Mouse (Mus musculus) intestine, embryonic 14.5 days (tissue): Measurements from ENCODE around the gene Col24a1. TPM values are rescaled to one million over a fixed set of nuclear protein-coding genes. Genes with fewer than 3 reads are reported as not detected.

ENCODE experiments used
- ATAC-seq: fragments of 200-750 bp; cut with Nextera tagmentation; replicated peaks from 2 replicates; pipeline ENCODE4 v1.8.0; 2017; ENCODE audit warnings: low read depth, moderate number of reproducible peaks, moderate TSS enrichment, moderate library complexity; ENCODE audit not compliant: low FRiP score, low TSS enrichment
- DNase-seq: peaks from one replicate; pipeline ENCODE4 v3.0.0-alpha.2; 2018; ENCODE audit warnings: low spot score
- H3K27ac ChIP-seq: fragments of 300-500 bp; sonication (generic); 2 replicates; pipeline ENCODE4 v1.5.1; 2014; ENCODE audit warnings: low read depth, mild to moderate bottlenecking, control low read depth
- H3K27me3 ChIP-seq: fragments of 300-500 bp; sonication (generic); replicated peaks from 2 replicates; pipeline ENCODE4 v1.6.1; 2014; ENCODE audit warnings: low read length, control low read depth; ENCODE audit not compliant: control insufficient read depth, insufficient read depth
- H3K36me3 ChIP-seq: fragments of 300-500 bp; sonication (generic); 2 replicates; pipeline ENCODE4 v1.6.1; 2014; ENCODE audit warnings: low read length, control low read depth; ENCODE audit not compliant: control insufficient read depth, insufficient read depth
- H3K4me1 ChIP-seq: fragments of 300-500 bp; sonication (generic); replicated peaks from 2 replicates; pipeline ENCODE4 v1.6.1; 2014; ENCODE audit warnings: low read length, control low read depth, mixed read lengths; ENCODE audit not compliant: control insufficient read depth, insufficient read depth
- H3K4me2 ChIP-seq: fragments of 300-500 bp; sonication (generic); 2 replicates; pipeline ENCODE4 v1.6.1; 2014; ENCODE audit warnings: low read length
- H3K4me3 ChIP-seq: fragments of 300-500 bp; sonication (generic); 2 replicates; pipeline ENCODE4 v1.5.1; 2014; ENCODE audit warnings: low read depth, low read length, control low read depth, mixed read lengths
- H3K9ac ChIP-seq: fragments of 300-500 bp; sonication (generic); 2 replicates; pipeline ENCODE4 v1.6.1; 2014; ENCODE audit warnings: mild to moderate bottlenecking, low read length
- H3K9me3 ChIP-seq: fragments of 300-500 bp; sonication (generic); 2 replicates; pipeline ENCODE4 v1.6.1; 2016; ENCODE audit warnings: low read length, control low read depth; ENCODE audit not compliant: control insufficient read depth
- WGBS: fragments of 180-500 bp; shearing (Covaris S2); extraction: QIAGEN DNeasy Blood & Tissue Kit; methylation state at CpG from one replicate; pipeline ENCODE4 v1.1.7; 2014; 5-methylcytosine and 5-hydroxymethylcytosine counted together
- polyA plus RNA-seq: library from polyadenylated mRNA; unstranded; fragments of >200 nt; fragmentation: Nextera tagmentation; extraction: Ambion mirVana; gene quantifications from 2 replicates; pipeline ENCODE4 v1.2.1, GENCODE M21; 2014

The Col24a1 gene
- polyA plus RNA-seq, 1 experiment from 2014 or later = 5.1 TPM

- no peaks in the 10 kb centered on the region for H3K27me3 ChIP-seq
- DNase-seq (no peak), ATAC-seq (no peak)
- H3K4me2 ChIP-seq = no peak overlapping the region
- no peak overlapping the region for H3K4me3 ChIP-seq
- 49% methylated on average over 5 of the region's 5 CpGs for WGBS
- no peaks in the 10 kb centered on the region for H3K9me3 ChIP-seq
- H3K4me1 ChIP-seq = no peaks in the 10 kb centered on the region
- no peaks in the 10 kb centered on the region for H3K36me3 ChIP-seq
- H3K9ac ChIP-seq = no peak overlapping the region
- no peak overlapping the region for H3K27ac ChIP-seq
These were observed 186.2 kb downstream of the Col24a1 start for GRCm38 (mm10) chr3:145478446-145478845.

GRCm38 (mm10) chr3:145490279-145490678, 198.0 kb downstream of the Col24a1 start:
- WGBS = 89% methylated on average over 1 of the region's 1 CpGs
- Histone ChIP-seq H3K27me3 (no peaks in the 10 kb centered on the region), H3K9me3 (no peaks in the 10 kb centered on the region), H3K27ac (no peak overlapping the region), H3K9ac (no peak overlapping the region), H3K4me2 (no peak overlapping the region), H3K4me1 (no peaks in the 10 kb centered on the region), H3K4me3 (no peak overlapping the region), H3K36me3 (no peaks in the 10 kb centered on the region)
- DNase-seq (no peak), ATAC-seq (no peak)

GRCm38 (mm10) chr3:145491326-145491725, 199.1 kb downstream of the Col24a1 start:
- no peak overlapping the region for H3K4me2 ChIP-seq
- ATAC-seq (no peak), DNase-seq (no peak)
- WGBS = 66% methylated on average over 3 of the region's 3 CpGs
- no peaks in the 10 kb centered on the region for H3K4me1 ChIP-seq
- no peaks in the 10 kb centered on the region for H3K36me3 ChIP-seq
- no peak overlapping the region for H3K9ac ChIP-seq
- no peaks in the 10 kb centered on the region for H3K9me3 ChIP-seq
- no peak overlapping the region for H3K4me3 ChIP-seq
- no peaks in the 10 kb centered on the region for H3K27me3 ChIP-seq
- H3K27ac ChIP-seq = no peak overlapping the region

- no peak for ATAC-seq
- Histone ChIP-seq H3K9me3 (no peaks in the 10 kb centered on the region), H3K27me3 (no peaks in the 10 kb centered on the region), H3K27ac (no peak overlapping the region), H3K4me3 (no peak overlapping the region), H3K4me2 (no peak overlapping the region), H3K9ac (no peak overlapping the region), H3K4me1 (no peaks in the 10 kb centered on the region), H3K36me3 (no peaks in the 10 kb centered on the region)
- WGBS = 63% methylated on average over 3 of the region's 3 CpGs
- no peak for DNase-seq
These were observed 205.9 kb downstream of the Col24a1 start for GRCm38 (mm10) chr3:145498127-145498526.

GRCm38 (mm10) chr3:145498893-145499292, 206.6 kb downstream of the Col24a1 start:
- H3K9me3 ChIP-seq = no peaks in the 10 kb centered on the region
- H3K4me2 ChIP-seq = no peak overlapping the region
- H3K27ac ChIP-seq = no peak overlapping the region
- no peak overlapping the region for H3K9ac ChIP-seq
- H3K4me3 ChIP-seq = no peak overlapping the region
- DNase-seq = no peak
- H3K4me1 ChIP-seq = no peaks in the 10 kb centered on the region
- H3K27me3 ChIP-seq = no peaks in the 10 kb centered on the region
- WGBS = 87% methylated on average over 6 of the region's 6 CpGs
- ATAC-seq = no peak
- H3K36me3 ChIP-seq = no peaks in the 10 kb centered on the region

GRCm38 (mm10) chr3:145504830-145505229, 212.6 kb downstream of the Col24a1 start:
- Histone ChIP-seq H3K4me2 (no peak overlapping the region), H3K4me1 (no peaks in the 10 kb centered on the region), H3K9ac (no peak overlapping the region), H3K27ac (no peak overlapping the region), H3K9me3 (no peaks in the 10 kb centered on the region), H3K4me3 (no peak overlapping the region), H3K27me3 (no peaks in the 10 kb centered on the region), H3K36me3 (no peaks in the 10 kb centered on the region)
- ATAC-seq (no peak), DNase-seq (no peak)
- WGBS = 68% methylated on average over 2 of the region's 2 CpGs

- 48% methylated on average over 7 of the region's 7 CpGs for WGBS
- Histone ChIP-seq H3K4me2 (no peak overlapping the region), H3K4me3 (no peak overlapping the region), H3K27me3 (no peaks in the 10 kb centered on the region), H3K9me3 (no peaks in the 10 kb centered on the region), H3K36me3 (no peaks in the 10 kb centered on the region), H3K27ac (no peak overlapping the region), H3K4me1 (no peaks in the 10 kb centered on the region), H3K9ac (no peak overlapping the region)
- ATAC-seq = no peak
- no peak for DNase-seq
These were observed 216.3 kb downstream of the Col24a1 start for GRCm38 (mm10) chr3:145508550-145508949.

GRCm38 (mm10) chr3:145514197-145514596, 221.9 kb downstream of the Col24a1 start:
- Histone ChIP-seq H3K4me1 (no peaks in the 10 kb centered on the region), H3K27me3 (no peaks in the 10 kb centered on the region), H3K27ac (no peak overlapping the region), H3K9me3 (no peaks in the 10 kb centered on the region), H3K4me2 (no peak overlapping the region), H3K36me3 (no peaks in the 10 kb centered on the region), H3K4me3 (no peak overlapping the region), H3K9ac (no peak overlapping the region)
- WGBS = 80% methylated on average over 5 of the region's 5 CpGs
- no peak for DNase-seq
- no peak for ATAC-seq

- H3K4me1 ChIP-seq = no peaks in the 10 kb centered on the region
- DNase-seq = no peak
- no peaks in the 10 kb centered on the region for H3K36me3 ChIP-seq
- no peak overlapping the region for H3K4me2 ChIP-seq
- no peak overlapping the region for H3K4me3 ChIP-seq
- H3K27me3 ChIP-seq = no peaks in the 10 kb centered on the region
- H3K9me3 ChIP-seq = no peaks in the 10 kb centered on the region
- WGBS = 55% methylated on average over 7 of the region's 7 CpGs
- ATAC-seq = no peak
- H3K27ac ChIP-seq = no peak overlapping the region
- no peak overlapping the region for H3K9ac ChIP-seq
These were observed 229.3 kb downstream of the Col24a1 start for GRCm38 (mm10) chr3:145521528-145522080.
